Mouse (Mus musculus) neutrophil, adult 65 days (primary cell): ENCODE results near the gene Npy4r. TPM values are rescaled to one million over a fixed set of nuclear protein-coding genes. Genes with fewer than 3 reads are reported as not detected.

Source experiments
- total RNA-seq: library from RNA; stranded (reverse); gene quantifications from 2 replicates; pipeline ENCODE4 v1.2.4, GENCODE M21; 2023

The Npy4r gene
- not detected in 2 replicates for total RNA-seq

GRCm38 (mm10) chr14:34152342-34152741 lies at the start of gene Npy4r:
Npy4r (minus strand) TSS chr14:34152489.

GRCm38 (mm10) chr14:34201231-34202035 lies 49.1 kb upstream of the Npy4r start, which contains the start of gene Gprin2:
Gprin2 (minus strand) TSS chr14:34201653.

DNA sequence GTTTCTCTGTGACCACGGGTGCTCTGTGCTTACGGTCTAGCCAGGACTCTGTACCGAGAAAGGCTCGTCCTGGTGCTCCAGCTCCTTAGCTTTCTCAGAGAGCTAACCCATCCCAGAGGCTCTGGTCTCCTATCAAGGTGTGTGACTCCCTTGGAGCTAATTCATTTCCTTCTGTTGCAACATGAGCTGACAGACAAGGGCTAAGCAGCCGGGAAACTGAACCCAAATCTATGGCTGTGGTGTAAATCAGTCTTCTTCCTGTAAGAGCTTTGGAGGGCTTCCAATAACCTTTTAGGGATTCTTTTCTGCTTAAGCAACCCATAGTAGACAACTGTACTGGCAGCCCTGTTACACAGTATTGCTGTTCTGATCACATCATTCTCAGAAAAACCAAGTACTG lies 49.7 kb downstream of the Npy4r start, which contains the start of gene A630023A22Rik:
TSS of gene A630023A22Rik (minus strand) at position 154 of the 400 bp plus-strand sequence.

Other genes starting within 250 kb of the Npy4r start
- not detected in 2 replicates for gene Gdf10, start 228.9 kb downstream of the Npy4r start, total RNA-seq
- gene Gdf2, start 211.4 kb downstream of the Npy4r start, total RNA-seq: not detected in 2 replicates
- not detected in 2 replicates for gene Rbp3, start 198.5 kb downstream of the Npy4r start, total RNA-seq
- 0.14 and 0.35 TPM in 2 replicates for gene Zfp488, start 173.7 kb downstream of the Npy4r start, total RNA-seq
- not detected in 2 replicates for gene Gm30083, start 137.3 kb downstream of the Npy4r start, total RNA-seq
- not detected in 2 replicates for gene Gm5460, start 135.7 kb downstream of the Npy4r start, total RNA-seq
- not detected in 2 replicates for gene Antxrl, start 99.8 kb downstream of the Npy4r start, total RNA-seq
- gene Anxa8, start 66.5 kb downstream of the Npy4r start, total RNA-seq: not detected in 2 replicates
- gene A630023A22Rik, start 49.7 kb downstream of the Npy4r start, total RNA-seq: not detected in 2 replicates
- not detected in 2 replicates for gene Gprin2, start 49.2 kb upstream of the Npy4r start, total RNA-seq
- not detected in 2 replicates for gene Syt15, start 67.1 kb upstream of the Npy4r start, total RNA-seq
- 9.7 and 14.5 TPM in 2 replicates for gene Shld2, start 158.0 kb upstream of the Npy4r start, total RNA-seq
- 204 and 220 TPM in 2 replicates for gene Glud1, start 158.2 kb upstream of the Npy4r start, total RNA-seq
- not detected in 2 replicates for gene Fam25c, start 202.9 kb upstream of the Npy4r start, total RNA-seq
- not detected in 2 replicates for gene Sncg, start 222.3 kb upstream of the Npy4r start, total RNA-seq
- 0.41 TPM in 1 of 2 replicates, not detected in the other for gene Mmrn2, start 223.0 kb upstream of the Npy4r start, total RNA-seq